Mouse (Mus musculus): ENCODE data around the gene Tmem97. TPM values are rescaled to one million over a fixed set of nuclear protein-coding genes. Genes with fewer than 3 reads are reported as not detected.

Tmem97 gene
- polyA plus RNA-seq, 1 experiment from 2014 or later, result 128 TPM

GRCm38 (mm10) chr11:78528714-78529113 lies 21.9 kb downstream of the Tmem97 start:
- ATAC-seq, result no peak
- H3K27me3 ChIP-seq (replicated peaks), result no peaks in the 10 kb centered on the region
- H3K27ac ChIP-seq, result no peak overlapping the region
- no peak overlapping the region for H3K9ac ChIP-seq
- 78% methylated on average over 9 of the region's 9 CpGs for WGBS (ENCODE audit: insufficient replicate concordance)
- no peaks in the 10 kb centered on the region for H3K4me1 ChIP-seq
- H3K4me3 ChIP-seq, result no peak overlapping the region
- H3K4me2 ChIP-seq, result no peak overlapping the region
- H3K36me3 ChIP-seq, result peaks cover 58% of the 10 kb centered on the region
- no peaks in the 10 kb centered on the region for H3K9me3 ChIP-seq (replicated peaks)

GRCm38 (mm10) chr11:78524838-78525237 lies 25.7 kb downstream of the Tmem97 start:
- Histone ChIP-seq H3K27me3 (replicated peaks) (no peaks in the 10 kb centered on the region), H3K9me3 (replicated peaks) (no peaks in the 10 kb centered on the region), H3K9ac (no peak overlapping the region), H3K27ac (no peak overlapping the region), H3K36me3 (peaks cover 94% of the 10 kb centered on the region), H3K4me3 (no peak overlapping the region), H3K4me1 (no peaks in the 10 kb centered on the region), H3K4me2 (no peak overlapping the region)
- WGBS (ENCODE audit: insufficient replicate concordance), result 89% methylated on average over 2 of the region's 2 CpGs
- no peak for ATAC-seq

DNA sequence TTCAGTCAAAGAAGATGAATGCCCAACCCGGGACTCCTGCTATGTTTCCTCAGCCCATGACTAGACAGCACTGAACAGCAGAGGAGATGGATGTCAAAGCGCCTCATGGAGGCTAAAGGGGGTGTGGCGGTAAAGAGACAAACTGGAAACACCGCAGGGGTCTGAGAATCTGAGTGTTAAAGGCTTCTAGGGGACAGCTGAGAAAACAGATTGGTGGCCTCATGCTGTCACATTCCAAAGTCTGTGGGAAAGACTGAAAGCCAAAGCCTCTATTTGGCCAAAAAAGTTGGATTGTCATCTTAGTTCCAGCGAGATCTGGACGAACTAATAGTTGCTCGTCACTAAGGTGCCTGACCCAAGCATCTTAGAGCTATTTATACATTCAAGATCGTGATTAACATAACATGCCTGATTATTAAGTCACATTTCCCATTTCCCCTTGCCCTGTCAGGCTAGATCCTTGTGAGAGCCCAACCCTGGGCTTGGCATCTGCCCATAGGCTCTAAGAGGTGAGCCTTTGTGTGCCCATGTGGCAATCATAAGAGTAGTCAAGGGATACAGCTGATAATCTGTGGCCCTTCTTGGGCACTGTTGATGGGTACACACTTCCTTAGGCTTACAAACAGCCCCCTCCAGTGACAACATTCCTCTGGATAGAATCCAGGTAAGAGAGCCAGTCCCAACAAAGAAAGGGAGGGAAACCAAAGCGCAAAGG lies 27.2 kb downstream of the Tmem97 start:
- no peak overlapping the region for H3K4me2 ChIP-seq
- H3K36me3 ChIP-seq, result peaks cover 93% of the 10 kb centered on the region
- no peak for ATAC-seq
- whole genome bisulfite sequencing (ENCODE audit: insufficient replicate concordance), result 79% methylated on average over 9 of the region's 9 CpGs
- H3K4me3 ChIP-seq, result no peak overlapping the region
- H3K4me1 ChIP-seq, result no peaks in the 10 kb centered on the region
- no peak overlapping the region for H3K27ac ChIP-seq
- no peak overlapping the region for H3K9ac ChIP-seq
- H3K27me3 ChIP-seq (replicated peaks), result no peaks in the 10 kb centered on the region
- H3K9me3 ChIP-seq (replicated peaks), result no peaks in the 10 kb centered on the region

DNA sequence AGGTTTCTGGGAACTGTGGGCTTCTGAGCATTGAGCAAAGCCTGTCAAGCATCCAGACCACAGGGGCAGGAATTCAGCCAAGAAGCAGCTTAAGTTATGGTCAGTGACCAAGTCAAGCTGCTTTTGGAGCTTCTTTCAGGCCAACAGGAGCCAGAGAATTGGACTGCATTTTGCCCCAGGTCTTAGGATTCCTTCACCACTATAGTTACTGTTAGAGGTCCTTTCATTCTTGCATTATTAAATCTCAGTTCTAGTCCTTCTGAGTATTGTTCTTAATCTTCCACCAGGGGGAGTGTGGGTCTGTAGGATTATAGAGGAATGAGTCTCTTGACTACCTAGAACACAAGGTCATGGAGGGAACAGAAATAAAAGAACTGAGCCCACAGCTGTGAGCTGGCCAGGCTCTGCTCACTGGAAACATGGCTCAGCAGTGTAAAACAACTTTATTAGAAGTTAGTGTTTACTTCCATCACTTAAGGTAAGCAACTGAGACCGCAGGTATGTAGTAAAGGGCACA lies 28.0 kb downstream of the Tmem97 start:
- Histone ChIP-seq H3K4me2 (no peak overlapping the region), H3K27ac (no peak overlapping the region), H3K27me3 (replicated peaks) (no peaks in the 10 kb centered on the region), H3K9me3 (replicated peaks) (no peaks in the 10 kb centered on the region), H3K4me3 (no peak overlapping the region), H3K9ac (no peak overlapping the region), H3K4me1 (no peaks in the 10 kb centered on the region), H3K36me3 (peaks cover 93% of the 10 kb centered on the region)
- 86% methylated on average over 1 of the region's 1 CpGs for WGBS (ENCODE audit: insufficient replicate concordance)
- ATAC-seq, result no peak

DNA sequence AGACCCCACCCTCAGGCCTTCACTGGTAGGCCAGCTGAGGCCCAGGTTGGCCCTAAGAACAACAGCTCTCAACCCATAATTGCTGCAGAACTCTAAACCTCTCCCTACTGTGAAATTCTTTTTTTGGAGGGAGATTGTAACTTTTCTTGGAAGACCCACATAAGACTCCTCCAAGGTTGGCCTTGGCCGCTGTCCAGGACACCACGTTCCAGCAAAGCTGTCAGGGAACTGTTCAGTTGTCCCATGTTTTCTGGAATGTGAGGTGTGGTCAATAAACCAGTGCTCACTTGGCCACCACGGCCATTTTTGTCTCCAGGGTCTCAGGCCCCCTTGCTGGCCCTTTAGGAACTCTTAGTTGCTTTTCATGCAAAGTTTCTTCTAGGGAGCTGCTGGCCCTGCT lies 28.7 kb downstream of the Tmem97 start:
- Histone ChIP-seq H3K27ac (no peak overlapping the region), H3K36me3 (peaks cover 90% of the 10 kb centered on the region), H3K4me2 (no peak overlapping the region), H3K27me3 (replicated peaks) (no peaks in the 10 kb centered on the region), H3K4me1 (no peaks in the 10 kb centered on the region), H3K9ac (no peak overlapping the region), H3K4me3 (no peak overlapping the region), H3K9me3 (replicated peaks) (no peaks in the 10 kb centered on the region)
- WGBS (ENCODE audit: insufficient replicate concordance), result 81% methylated on average over 3 of the region's 3 CpGs
- no peak for ATAC-seq

DNA sequence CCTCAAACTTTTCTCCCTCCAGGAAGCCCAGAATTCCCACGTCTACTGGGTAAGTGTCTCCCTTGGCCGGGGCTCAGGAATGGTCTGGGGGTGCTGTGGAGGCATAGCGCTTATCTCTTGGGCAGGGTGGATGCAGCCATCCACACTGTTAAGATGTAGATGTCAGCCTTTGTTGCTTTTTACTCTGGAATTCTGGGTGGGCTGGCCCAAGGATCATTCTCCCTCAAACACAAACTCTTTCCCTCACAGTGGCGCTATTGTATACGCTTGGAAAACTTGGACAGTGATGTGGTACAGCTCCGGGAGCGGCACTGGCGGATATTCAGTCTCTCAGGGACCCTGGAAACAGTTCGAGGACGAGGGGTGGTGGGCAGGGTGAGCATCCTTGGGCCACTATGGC lies 31.6 kb downstream of the Tmem97 start:
- Histone ChIP-seq H3K4me1 (no peaks in the 10 kb centered on the region), H3K4me3 (no peak overlapping the region), H3K36me3 (peaks cover 95% of the 10 kb centered on the region), H3K27me3 (replicated peaks) (no peaks in the 10 kb centered on the region), H3K27ac (no peak overlapping the region), H3K4me2 (no peak overlapping the region), H3K9me3 (replicated peaks) (no peaks in the 10 kb centered on the region), H3K9ac (no peak overlapping the region)
- ATAC-seq, result no peak
- WGBS (ENCODE audit: insufficient replicate concordance), result 86% methylated on average over 10 of the region's 10 CpGs

GRCm38 (mm10) chr11:78515549-78516325 lies 34.8 kb downstream of the Tmem97 start:
- Histone ChIP-seq H3K27me3 (replicated peaks) (no peaks in the 10 kb centered on the region), H3K9me3 (replicated peaks) (no peaks in the 10 kb centered on the region), H3K4me2 (no peak overlapping the region), H3K4me3 (no peak overlapping the region), H3K27ac (no peak overlapping the region), H3K4me1 (peaks cover 24% of the 10 kb centered on the region), H3K9ac (no peak overlapping the region), H3K36me3 (peaks cover 67% of the 10 kb centered on the region)
- ATAC-seq, result no peak
- 44% methylated on average over 2 of the region's 2 CpGs for WGBS (ENCODE audit: insufficient replicate concordance)

DNA sequence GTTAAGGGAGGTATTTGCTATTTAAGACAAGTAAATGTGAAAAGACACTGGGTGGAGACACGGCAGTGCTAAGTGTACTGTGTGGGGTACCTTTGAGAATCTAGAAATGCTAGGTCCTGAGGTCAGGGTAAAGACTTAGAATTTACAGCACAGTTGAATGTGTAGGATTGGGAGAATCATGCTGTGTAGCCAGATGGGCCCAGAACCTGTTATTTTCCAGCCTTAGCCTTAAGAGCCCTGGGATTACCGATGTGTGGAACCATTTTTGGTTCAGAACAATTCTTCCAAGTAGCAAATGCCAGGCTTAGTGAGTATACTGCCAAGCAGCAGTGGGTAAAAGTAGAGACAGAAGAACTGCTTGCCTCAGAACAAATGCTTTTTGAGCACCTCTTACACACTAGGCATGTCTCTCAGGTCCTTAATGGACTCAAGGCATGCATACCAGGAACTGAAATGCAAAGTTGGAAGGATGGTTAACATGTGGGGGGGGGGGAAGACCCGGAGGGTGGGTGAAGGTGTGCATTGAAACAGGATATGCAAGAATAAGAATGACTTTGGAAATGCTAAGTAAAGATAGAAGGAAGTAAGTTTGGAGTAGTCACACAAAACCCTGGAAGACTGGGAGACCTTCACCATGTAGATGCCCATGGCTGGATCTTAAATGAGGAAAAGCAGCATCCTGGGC lies 37.3 kb downstream of the Tmem97 start:
- WGBS (ENCODE audit: insufficient replicate concordance), result 63% methylated on average over 3 of the region's 3 CpGs
- Histone ChIP-seq H3K4me2 (peak overlapping the region; percentile 92), H3K27ac (0 out of 2 replicates have a peak overlapping the region, but pooled peaks have one; percentile 84), H3K9me3 (replicated peaks) (no peaks in the 10 kb centered on the region), H3K9ac (peak overlapping the region; percentile 95), H3K27me3 (replicated peaks) (no peaks in the 10 kb centered on the region), H3K4me3 (peak overlapping the region; percentile 86), H3K4me1 (peaks cover 25% of the 10 kb centered on the region), H3K36me3 (peaks cover 62% of the 10 kb centered on the region)
- ATAC-seq, result no peak

GRCm38 (mm10) chr11:78512025-78512957 lies 38.3 kb downstream of the Tmem97 start, which contains the start of the genes Tmem199 and Poldip2:
TSS of gene Tmem199 (minus strand) at chr11:78512172.
TSS of gene Poldip2 (plus strand) at chr11:78512193.
- Histone ChIP-seq H3K36me3 (peaks cover 62% of the 10 kb centered on the region), H3K4me2 (peak within 1 kb of the TSS; percentile 92), H3K27me3 (replicated peaks) (no peaks in the 10 kb centered on the region), H3K4me1 (peaks cover 25% of the 10 kb centered on the region), H3K4me3 (peak within 1 kb of the TSS; percentile 86), H3K9ac (peak within 1 kb of the TSS; percentile 95), H3K27ac (peak within 1 kb of the TSS; percentile 84), H3K9me3 (replicated peaks) (no peaks in the 10 kb centered on the region)
- under 1% methylated on average over 67 of the region's 67 CpGs for WGBS (ENCODE audit: insufficient replicate concordance)
- peak; percentile 95 for ATAC-seq

- Histone ChIP-seq H3K4me1 (peaks cover 25% of the 10 kb centered on the region), H3K36me3 (peaks cover 58% of the 10 kb centered on the region), H3K27me3 (replicated peaks) (no peaks in the 10 kb centered on the region), H3K4me3 (no peak overlapping the region), H3K9me3 (replicated peaks) (no peaks in the 10 kb centered on the region), H3K4me2 (no peak overlapping the region), H3K9ac (no peak overlapping the region), H3K27ac (no peak overlapping the region)
- 73% methylated on average over 5 of the region's 5 CpGs for WGBS (ENCODE audit: insufficient replicate concordance)
- no peak for ATAC-seq
Measured at GRCm38 (mm10) chr11:78509148-78509547, 41.4 kb downstream of the Tmem97 start.

DNA sequence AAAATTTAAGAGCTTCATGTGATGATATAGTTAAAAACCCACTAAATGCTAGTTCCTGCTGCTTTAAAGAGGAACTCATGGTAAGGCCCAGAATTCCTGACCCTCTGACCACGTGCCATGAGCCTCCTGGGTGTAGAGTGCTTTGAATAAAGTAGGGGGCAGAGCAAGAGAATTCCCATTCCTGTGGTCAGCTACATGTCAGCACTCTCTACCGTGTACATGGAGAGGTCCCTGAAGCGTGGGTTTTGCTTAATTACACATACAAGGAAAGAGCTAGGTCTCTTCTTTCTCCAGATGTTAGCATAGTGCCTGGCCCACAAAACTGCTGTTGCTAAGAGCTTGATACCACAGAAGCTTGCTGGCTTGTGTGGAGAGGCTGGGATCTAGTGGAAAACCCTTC lies 45.1 kb downstream of the Tmem97 start:
- Histone ChIP-seq H3K4me1 (no peaks in the 10 kb centered on the region), H3K9me3 (replicated peaks) (no peaks in the 10 kb centered on the region), H3K27ac (no peak overlapping the region), H3K4me3 (no peak overlapping the region), H3K27me3 (replicated peaks) (peaks cover 17% of the 10 kb centered on the region), H3K36me3 (peaks cover 53% of the 10 kb centered on the region), H3K9ac (no peak overlapping the region), H3K4me2 (no peak overlapping the region)
- ATAC-seq, result no peak
- WGBS (ENCODE audit: insufficient replicate concordance), result 61% methylated on average over 3 of the region's 3 CpGs
